ENCODE assay signal across 8 mouse cellular contexts in the genomic region with DNA sequence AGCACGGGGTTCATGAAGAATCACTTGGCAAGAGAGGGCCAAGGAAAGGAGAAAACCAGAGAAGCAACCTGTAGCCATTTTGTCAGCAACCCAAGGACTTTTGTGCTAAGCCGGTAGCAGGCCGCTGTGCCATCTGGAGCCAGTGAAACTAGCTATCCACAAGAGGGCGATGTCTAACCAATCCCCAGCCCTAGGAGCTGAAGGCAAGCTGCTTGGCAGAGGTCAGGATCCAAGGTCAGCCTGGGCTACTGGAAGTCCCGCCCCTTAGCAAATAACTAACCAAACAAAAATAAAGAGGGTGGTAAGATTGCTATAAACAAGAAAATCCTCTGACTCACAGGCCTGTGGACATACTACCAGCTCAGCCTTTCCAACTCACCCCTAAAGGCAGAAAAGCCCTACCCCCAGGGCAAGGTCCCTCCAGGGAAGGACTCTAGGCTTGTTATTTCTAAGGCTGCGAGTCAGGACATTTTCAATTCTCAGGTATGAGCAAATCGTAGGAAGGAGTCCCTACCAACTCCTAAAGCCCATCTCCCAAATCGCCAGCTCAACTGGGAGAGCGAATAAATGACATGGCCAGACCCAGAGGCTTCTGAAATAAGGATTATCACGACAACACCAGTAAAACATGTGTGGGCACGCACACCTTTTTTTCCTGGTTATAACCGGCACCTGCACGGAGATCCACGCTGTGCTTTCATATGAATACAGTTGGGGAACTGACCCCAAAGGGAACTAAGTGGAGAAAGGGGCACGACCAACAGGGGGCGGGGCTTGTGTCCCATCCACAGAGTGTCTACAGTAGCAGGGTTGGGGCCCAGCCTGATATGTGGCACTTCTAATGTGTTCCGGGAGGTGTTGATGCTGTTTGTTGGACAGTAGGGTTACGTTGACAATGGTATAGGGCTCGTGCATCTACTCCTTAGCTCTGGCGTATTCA. TPM values are rescaled to one million over a fixed set of nuclear protein-coding genes. Genes with fewer than 3 reads are reported as not detected.
DNase-seq lines count a peak whose midpoint lies in the region; ATAC-seq lines count a peak whose summit lies in the region.

No protein-coding gene starts in this region.

- H3K9ac ChIP-seq in midbrain, embryonic 11.5 days (ENCODE audit: low read length) = no peak overlapping the region
- H3K9ac ChIP-seq in midbrain, embryonic 15.5 days = no peak overlapping the region
- H3K9ac ChIP-seq in hindbrain, embryonic 12.5 days = no peak overlapping the region
- no peak overlapping the region for H3K9ac ChIP-seq in limb, embryonic 11.5 days (ENCODE audit: low read length)
- no peak overlapping the region for H3K9ac ChIP-seq in midbrain, embryonic 14.5 days (replicated peaks; ENCODE audit: low read length)

- no peak overlapping the region for H3K4me3 ChIP-seq in midbrain, embryonic 11.5 days (ENCODE audit: low read depth, low read length)
- no peak overlapping the region for H3K4me3 ChIP-seq in midbrain, embryonic 15.5 days
- no peak overlapping the region for H3K4me3 ChIP-seq in hindbrain, embryonic 12.5 days
- no peak overlapping the region for H3K4me3 ChIP-seq in limb, embryonic 11.5 days (ENCODE audit: low read depth, low read length)
- H3K4me3 ChIP-seq in midbrain, embryonic 14.5 days (replicated peaks; ENCODE audit: low read depth, low read length) = no peak overlapping the region

- H3K36me3 ChIP-seq in midbrain, embryonic 11.5 days (ENCODE audit: control insufficient read depth, insufficient read depth, low read length) = no peaks in the 10 kb centered on the region
- no peaks in the 10 kb centered on the region for H3K36me3 ChIP-seq in midbrain, embryonic 15.5 days (replicated peaks)
- H3K36me3 ChIP-seq in hindbrain, embryonic 12.5 days = no peaks in the 10 kb centered on the region
- H3K36me3 ChIP-seq in limb, embryonic 11.5 days (ENCODE audit: control insufficient read depth, insufficient read depth, low read length) = no peaks in the 10 kb centered on the region
- no peaks in the 10 kb centered on the region for H3K36me3 ChIP-seq in midbrain, embryonic 14.5 days (ENCODE audit: control insufficient read depth, insufficient read depth, low read length)

- H3K27ac ChIP-seq in midbrain, embryonic 11.5 days (ENCODE audit: low read depth, low read length) = no peak overlapping the region
- H3K27ac ChIP-seq in midbrain, embryonic 15.5 days = no peak overlapping the region
- no peak overlapping the region for H3K27ac ChIP-seq in hindbrain, embryonic 12.5 days
- no peak overlapping the region for H3K27ac ChIP-seq in limb, embryonic 11.5 days (replicated peaks; ENCODE audit: low read depth, low read length)
- no peak overlapping the region; the same call in 1 of the 2 replicates for H3K27ac ChIP-seq in midbrain, embryonic 14.5 days (replicated peaks; ENCODE audit: low read depth, low read length)

- H3K9me3 ChIP-seq in midbrain, embryonic 11.5 days (ENCODE audit: control insufficient read depth, low read length) = no peaks in the 10 kb centered on the region
- no peaks in the 10 kb centered on the region for H3K9me3 ChIP-seq in midbrain, embryonic 15.5 days
- no peaks in the 10 kb centered on the region for H3K9me3 ChIP-seq in hindbrain, embryonic 12.5 days (replicated peaks)
- H3K9me3 ChIP-seq in limb, embryonic 11.5 days (ENCODE audit: control insufficient read depth, low read length) = no peaks in the 10 kb centered on the region
- H3K9me3 ChIP-seq in midbrain, embryonic 14.5 days (ENCODE audit: control insufficient read depth, low read length) = no peaks in the 10 kb centered on the region

- 0 out of 2 replicates have a peak, but pooled peaks have one; percentile 36 for ATAC-seq in midbrain, embryonic 11.5 days (ENCODE audit: low FRiP score)
- no peak for ATAC-seq in midbrain, embryonic 15.5 days (replicated peaks)
- 0 out of 2 replicates have a peak, but pooled peaks have one; percentile 47 for ATAC-seq in hindbrain, embryonic 12.5 days (ENCODE audit: low FRiP score)
- no peak for ATAC-seq in limb, embryonic 11.5 days (ENCODE audit: insufficient number of reproducible peaks, low FRiP score, low TSS enrichment, low read depth)
- no peak; the same call in 1 of the 2 replicates for ATAC-seq in midbrain, embryonic 14.5 days (ENCODE audit: low FRiP score, low TSS enrichment)

- H3K4me1 ChIP-seq in midbrain, embryonic 11.5 days (ENCODE audit: control insufficient read depth, insufficient read depth, low read length) = peaks cover 6% of the 10 kb centered on the region; the same call in 1 of the 2 replicates
- H3K4me1 ChIP-seq in midbrain, embryonic 15.5 days = peaks cover 16% of the 10 kb centered on the region
- H3K4me1 ChIP-seq in hindbrain, embryonic 12.5 days = peaks cover 19% of the 10 kb centered on the region
- H3K4me1 ChIP-seq in limb, embryonic 11.5 days (ENCODE audit: control insufficient read depth, insufficient read depth, low read length) = 0 out of 2 replicates have a peak, but pooled peaks cover 4% of the 10 kb centered on the region
- peaks cover 16% of the 10 kb centered on the region for H3K4me1 ChIP-seq in midbrain, embryonic 14.5 days (ENCODE audit: control insufficient read depth, insufficient read depth, low read length)

- H3K27me3 ChIP-seq in midbrain, embryonic 11.5 days (ENCODE audit: control insufficient read depth, insufficient read depth, low read length) = no peaks in the 10 kb centered on the region
- no peaks in the 10 kb centered on the region for H3K27me3 ChIP-seq in midbrain, embryonic 15.5 days (replicated peaks)
- H3K27me3 ChIP-seq in hindbrain, embryonic 12.5 days = no peaks in the 10 kb centered on the region
- H3K27me3 ChIP-seq in limb, embryonic 11.5 days (ENCODE audit: control insufficient read depth, insufficient read depth, low read length) = no peaks in the 10 kb centered on the region
- no peaks in the 10 kb centered on the region for H3K27me3 ChIP-seq in midbrain, embryonic 14.5 days (ENCODE audit: control insufficient read depth, insufficient read depth, low read length)

- H3K4me2 ChIP-seq in midbrain, embryonic 11.5 days = no peak overlapping the region
- H3K4me2 ChIP-seq in midbrain, embryonic 15.5 days = no peak overlapping the region
- H3K4me2 ChIP-seq in hindbrain, embryonic 12.5 days (replicated peaks) = no peak overlapping the region
- no peak overlapping the region for H3K4me2 ChIP-seq in limb, embryonic 11.5 days (ENCODE audit: low read depth, severe bottlenecking)
- H3K4me2 ChIP-seq in midbrain, embryonic 14.5 days (ENCODE audit: low read length) = no peak overlapping the region

- 66% methylated on average over 20 of the region's 20 CpGs for WGBS in midbrain, embryonic 11.5 days
- 68% methylated on average over 20 of the region's 20 CpGs for WGBS in midbrain, embryonic 15.5 days
- WGBS in hindbrain, embryonic 12.5 days = 67% methylated on average over 20 of the region's 20 CpGs
- WGBS in limb, embryonic 11.5 days = 65% methylated on average over 20 of the region's 20 CpGs
- WGBS in midbrain, embryonic 14.5 days = 64% methylated on average over 20 of the region's 20 CpGs

- peak; percentile 91 for DNase-seq in midbrain, embryonic 11.5 days (ENCODE audit: low spot score, missing footprints)
- peak; percentile 83 for DNase-seq in adipocyte (ENCODE audit: low spot score)
- DNase-seq in cerebellum, postnatal 36 days = peak; percentile 69 to 70
- DNase-seq in limb, embryonic 11.5 days (ENCODE audit: low spot score) = peak; percentile 74
- DNase-seq in midbrain, embryonic 14.5 days = peak; percentile 77
- DNase-seq in T-cell, adult 2 months (ENCODE audit: low spot score) = no peak

RNA-seq across cellular contexts. Expression of a gene that starts 42.0 kb away (rescaled TPM):
- polyA plus RNA-seq in midbrain, embryonic 11.5 days (2014; fragmentation: Nextera tagmentation; extraction: Ambion mirVana) = not detected in 2 replicates
- not detected in 2 replicates for polyA plus RNA-seq in midbrain, embryonic 15.5 days (2015; fragmentation: Nextera tagmentation; extraction: Ambion mirVana)
- polyA plus RNA-seq in hindbrain, embryonic 12.5 days (2016; fragmentation: Nextera tagmentation; extraction: Ambion mirVana) = not detected in 2 replicates
- polyA plus RNA-seq in limb, embryonic 11.5 days (2014; fragmentation: Nextera tagmentation; extraction: Ambion mirVana) = not detected in 2 replicates
- not detected in 2 replicates for polyA plus RNA-seq in midbrain, embryonic 14.5 days (2014; fragmentation: Nextera tagmentation; extraction: Ambion mirVana)

RNA-seq across cellular contexts. Expression of a gene that starts 57.4 kb away (rescaled TPM):
- polyA plus RNA-seq in midbrain, embryonic 11.5 days (2014; fragmentation: Nextera tagmentation; extraction: Ambion mirVana) = 26.2 and 29.7 TPM in 2 replicates
- polyA plus RNA-seq in midbrain, embryonic 15.5 days (2015; fragmentation: Nextera tagmentation; extraction: Ambion mirVana) = 49.0 and 57.0 TPM in 2 replicates
- 59.6 and 62.0 TPM in 2 replicates for polyA plus RNA-seq in hindbrain, embryonic 12.5 days (2016; fragmentation: Nextera tagmentation; extraction: Ambion mirVana)
- 62.7 and 65.3 TPM in 2 replicates for polyA plus RNA-seq in limb, embryonic 11.5 days (2014; fragmentation: Nextera tagmentation; extraction: Ambion mirVana)
- polyA plus RNA-seq in midbrain, embryonic 14.5 days (2014; fragmentation: Nextera tagmentation; extraction: Ambion mirVana) = 57.4 and 60.2 TPM in 2 replicates

Comparison
In these comparisons a context has a peak if more than half of its experiments do, and no peak if none do; other contexts are left out.
1. ATAC-seq: peak in midbrain, embryonic 11.5 days (single experiment) and hindbrain, embryonic 12.5 days (single experiment); none in midbrain, embryonic 15.5 days (single experiment), limb, embryonic 11.5 days (single experiment) and midbrain, embryonic 14.5 days (single experiment).